Mouse (Mus musculus): ENCODE results near the gene Grm7.

DNA sequence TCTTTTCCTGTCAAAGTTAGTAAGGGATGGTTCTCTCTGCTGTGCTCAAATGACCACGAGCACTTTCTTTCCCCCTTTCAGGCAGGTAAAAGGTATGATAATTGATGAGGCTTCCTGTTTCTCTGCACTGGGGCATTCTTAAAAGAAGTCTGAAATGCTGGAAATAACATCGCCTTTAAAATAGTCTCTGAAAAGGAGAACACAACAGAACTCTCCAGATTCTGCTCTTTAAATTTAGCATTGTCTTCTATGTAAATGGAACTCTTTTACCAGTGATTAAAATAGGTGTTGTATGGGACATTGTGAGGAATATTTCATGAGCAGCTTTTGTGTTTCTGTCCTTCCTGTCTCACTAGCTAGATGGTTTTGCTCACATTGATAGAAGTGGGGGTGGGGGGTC, 393.7 kb downstream of the Grm7 start:
- TF ChIP-seq CTCF (IDR thresholded peaks at IDR 0.05; ENCODE audit: borderline replicate concordance, insufficient read depth, low read length) = no peak
- TF ChIP-seq POLR2A (IDR thresholded peaks at IDR 0.05; ENCODE audit: low read depth, low read length) = no peak
